Mouse (Mus musculus): ENCODE results near the gene Mgam.

DNA sequence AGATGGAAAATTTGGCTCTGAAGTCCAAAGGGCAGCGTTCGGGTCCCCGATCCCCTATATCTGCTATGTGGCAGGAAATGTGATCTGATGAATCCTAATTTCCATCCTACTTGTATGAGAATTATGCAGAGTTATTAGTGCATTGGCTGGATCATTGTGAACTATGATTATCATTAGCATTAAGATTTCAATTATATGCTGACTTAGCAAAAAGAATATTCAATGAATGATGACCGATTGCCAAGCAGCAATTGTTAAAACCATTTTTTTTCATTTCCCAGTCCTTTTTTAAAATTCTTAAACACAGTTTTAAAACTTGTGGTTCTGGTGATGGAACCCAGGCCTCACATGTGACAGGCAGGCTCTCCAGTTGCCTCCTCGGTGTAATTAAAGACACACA is 9.1 kb downstream of the Mgam start:
- TF ChIP-seq E2F4 (IDR thresholded peaks at IDR 0.05; ENCODE audit: insufficient read depth) (no peak), POLR2A (IDR thresholded peaks at IDR 0.05; ENCODE audit: insufficient read length, low read depth) (no peak), USF1 (IDR thresholded peaks at IDR 0.05; ENCODE audit: low read depth) (no peak), MYOG (IDR thresholded peaks at IDR 0.05; ENCODE audit: control insufficient read depth in 1 of 3, insufficient read depth in 1 of 3, insufficient read length in 2 of 3, low read depth in 2 of 3) (no peak), POLR2AphosphoS2 (IDR thresholded peaks at IDR 0.05; ENCODE audit: insufficient read length, low read depth) (no peak), TCF12 (IDR thresholded peaks at IDR 0.05; ENCODE audit: insufficient read depth, poor library complexity, severe bottlenecking) (no peak), SRF (IDR thresholded peaks at IDR 0.05; ENCODE audit: control insufficient read depth, insufficient read length, low read depth) (no peak), CEBPB (IDR thresholded peaks at IDR 0.05; ENCODE audit: insufficient read depth, poor library complexity, severe bottlenecking) (no peak), REST (IDR thresholded peaks at IDR 0.05; ENCODE audit: insufficient read depth, insufficient read length) (no peak), MAX (IDR thresholded peaks at IDR 0.05; ENCODE audit: low read depth) (no peak), MYOD1 (IDR thresholded peaks at IDR 0.05; ENCODE audit: control insufficient read depth in 1 of 3, insufficient read length in 2 of 3, low read depth in 2 of 3) (no peak), TCF3 (IDR thresholded peaks at IDR 0.05; ENCODE audit: insufficient read length, low read depth) (no peak)

All from myocyte (in vitro differentiated cells).